Mouse (Mus musculus) heart, adult 2 months (tissue): ENCODE measurements at regions not wholly inside any gene's neighbourhood (a gene's known extent, or its start where the extent isn't known, plus 50 kb on each side); places are given as distances from the start of the nearest gene placed in this dataset.

Source experiments
- CTCF ChIP-seq: fragments of 200-600 bp; IDR thresholded peaks from 2 replicates; pipeline ENCODE4 v1.8.1; 2022; ENCODE audit warnings: antibody characterized with exemption, mild to moderate bottlenecking, moderate library complexity
- EP300 ChIP-seq: fragments of 200-500 bp; IDR thresholded peaks from 2 replicates; pipeline ENCODE4 v1.6.1; 2011; ENCODE audit warnings: low read depth, low read length, control low read depth; ENCODE audit not compliant: insufficient read depth
- POLR2A ChIP-seq: fragments of 200-500 bp; IDR thresholded peaks from 2 replicates; pipeline ENCODE4 v1.6.1; 2011; ENCODE audit warnings: mild to moderate bottlenecking, low read depth, low read length, control low read depth; ENCODE audit not compliant: insufficient read depth

- TF ChIP-seq EP300 (no peak), POLR2A (no peak), CTCF (no peak)
Measured at GRCm38 (mm10) chr13:10445679-10446078, 85.0 kb upstream of the Chrm3 start.
